Mouse (Mus musculus) megakaryocyte, adult 5-6 weeks (primary cell): ENCODE data around the gene Pinlyp. TPM values are rescaled to one million over a fixed set of nuclear protein-coding genes. Genes with fewer than 3 reads are reported as not detected.

ENCODE experiments used
- total RNA-seq, 2 experiments: library from RNA; stranded (forward) in 1 of 2; stranded (reverse) in 1 of 2; fragments of 153-499, 151-499 nt in 1 of 2; fragments of 221-1000, 200-1000 nt in 1 of 2; gene quantifications; 2 replicates each; pipeline versions ENCODE4 v1.2.3 to v1.2.4; 2015 to 2017

The Pinlyp gene
- total RNA-seq, 2 experiments from 2014 or later: not detected

Other genes starting within 250 kb of the Pinlyp start
- 4.2 and 4.9 TPM in 2 replicates for gene Zfp61, start 244.9 kb downstream of the Pinlyp start, total RNA-seq (2015)
- gene Zfp61, start 244.9 kb downstream of the Pinlyp start, total RNA-seq (2017): 10.6 and 12.7 TPM in 2 replicates
- gene Zfp94, start 229.5 kb downstream of the Pinlyp start, total RNA-seq (2015): 0.49 and 1.6 TPM in 2 replicates
- 0.94 and 0.95 TPM in 2 replicates for gene Zfp94, start 229.5 kb downstream of the Pinlyp start, total RNA-seq (2017)
- gene Tescl, start 212.2 kb downstream of the Pinlyp start, total RNA-seq (2015): not detected in 2 replicates
- not detected in 2 replicates for gene Tescl, start 212.2 kb downstream of the Pinlyp start, total RNA-seq (2017)
- gene Lypd5, start 196.9 kb downstream of the Pinlyp start, total RNA-seq (2015): not detected in 2 replicates
- not detected in 2 replicates for gene Lypd5, start 196.9 kb downstream of the Pinlyp start, total RNA-seq (2017)
- gene Kcnn4, start 175.9 kb downstream of the Pinlyp start, total RNA-seq (2015): 5.9 and 7.6 TPM in 2 replicates
- gene Kcnn4, start 175.9 kb downstream of the Pinlyp start, total RNA-seq (2017): 14.2 and 17.0 TPM in 2 replicates
- 21.6 and 22.3 TPM in 2 replicates for gene Smg9, start 146.5 kb downstream of the Pinlyp start, total RNA-seq (2015)
- gene Smg9, start 146.5 kb downstream of the Pinlyp start, total RNA-seq (2017): 16.7 and 30.3 TPM in 2 replicates
- 0.74 and 1.8 TPM in 2 replicates for gene Irgc1, start 93.8 kb downstream of the Pinlyp start, total RNA-seq (2015)
- gene Irgc1, start 93.8 kb downstream of the Pinlyp start, total RNA-seq (2017): 0.66 and 0.94 TPM in 2 replicates
- 100 and 110 TPM in 2 replicates for gene Plaur, start 83.6 kb downstream of the Pinlyp start, total RNA-seq (2015)
- gene Plaur, start 83.6 kb downstream of the Pinlyp start, total RNA-seq (2017): 96.3 and 124 TPM in 2 replicates
- gene Cadm4, start 64.1 kb downstream of the Pinlyp start, total RNA-seq (2015): not detected in 2 replicates
- not detected in 2 replicates for gene Cadm4, start 64.1 kb downstream of the Pinlyp start, total RNA-seq (2017)
- 0.69 TPM in 1 of 2 replicates, not detected in the other for gene Zfp428, start 39.1 kb downstream of the Pinlyp start, total RNA-seq (2015)
- gene Zfp428, start 39.1 kb downstream of the Pinlyp start, total RNA-seq (2017): 0.40 TPM in 1 of 2 replicates, not detected in the other
- not detected in 2 replicates for gene AC161166.1, start 33.7 kb downstream of the Pinlyp start, total RNA-seq (2015)
- gene AC161166.1, start 33.7 kb downstream of the Pinlyp start, total RNA-seq (2017): not detected in 2 replicates
- gene Irgq, start 15.4 kb downstream of the Pinlyp start, total RNA-seq (2015): 2.4 and 2.7 TPM in 2 replicates
- 2.4 and 2.5 TPM in 2 replicates for gene Irgq, start 15.4 kb downstream of the Pinlyp start, total RNA-seq (2017)
- 18.3 and 27.5 TPM in 2 replicates for gene Xrcc1, start 171 bp upstream of the Pinlyp start, total RNA-seq (2015)
- 17.6 and 25.1 TPM in 2 replicates for gene Xrcc1, start 171 bp upstream of the Pinlyp start, total RNA-seq (2017)
- gene Ethe1, start 41.4 kb upstream of the Pinlyp start, total RNA-seq (2015): 148 and 171 TPM in 2 replicates
- gene Ethe1, start 41.4 kb upstream of the Pinlyp start, total RNA-seq (2017): 59.2 and 67.7 TPM in 2 replicates
- 0.16 and 0.27 TPM in 2 replicates for gene Zfp575, start 41.5 kb upstream of the Pinlyp start, total RNA-seq (2015)
- 0.08 and 0.22 TPM in 2 replicates for gene Zfp575, start 41.5 kb upstream of the Pinlyp start, total RNA-seq (2017)
- gene Phldb3, start 64.6 kb upstream of the Pinlyp start, total RNA-seq (2015): 1.0 and 1.2 TPM in 2 replicates
- gene Phldb3, start 64.6 kb upstream of the Pinlyp start, total RNA-seq (2017): 3.7 and 4.0 TPM in 2 replicates
- not detected in 2 replicates for gene Lypd3, start 90.4 kb upstream of the Pinlyp start, total RNA-seq (2015)
- gene Lypd3, start 90.4 kb upstream of the Pinlyp start, total RNA-seq (2017): not detected in 2 replicates
- gene Tex101, start 130.6 kb upstream of the Pinlyp start, total RNA-seq (2015): not detected in 2 replicates
- not detected in 2 replicates for gene Tex101, start 130.6 kb upstream of the Pinlyp start, total RNA-seq (2017)
- gene BC049730, start 163.1 kb upstream of the Pinlyp start, total RNA-seq (2015): not detected in 2 replicates
- gene BC049730, start 163.1 kb upstream of the Pinlyp start, total RNA-seq (2017): not detected in 2 replicates
- gene Gm4763, start 180.8 kb upstream of the Pinlyp start, total RNA-seq (2015): not detected in 2 replicates
- 0.24 TPM in 1 of 2 replicates, not detected in the other for gene Gm4763, start 180.8 kb upstream of the Pinlyp start, total RNA-seq (2017)
- 170 and 199 TPM in 2 replicates for gene Cd177, start 214.2 kb upstream of the Pinlyp start, total RNA-seq (2015)
- gene Cd177, start 214.2 kb upstream of the Pinlyp start, total RNA-seq (2017): 392 and 399 TPM in 2 replicates
- gene Ceacam10, start 231.1 kb upstream of the Pinlyp start, total RNA-seq (2015): 44.7 and 45.0 TPM in 2 replicates
- 43.5 and 48.5 TPM in 2 replicates for gene Ceacam10, start 231.1 kb upstream of the Pinlyp start, total RNA-seq (2017)